Mouse (Mus musculus): Measurements from ENCODE around the gene Bcat2.

DNA sequence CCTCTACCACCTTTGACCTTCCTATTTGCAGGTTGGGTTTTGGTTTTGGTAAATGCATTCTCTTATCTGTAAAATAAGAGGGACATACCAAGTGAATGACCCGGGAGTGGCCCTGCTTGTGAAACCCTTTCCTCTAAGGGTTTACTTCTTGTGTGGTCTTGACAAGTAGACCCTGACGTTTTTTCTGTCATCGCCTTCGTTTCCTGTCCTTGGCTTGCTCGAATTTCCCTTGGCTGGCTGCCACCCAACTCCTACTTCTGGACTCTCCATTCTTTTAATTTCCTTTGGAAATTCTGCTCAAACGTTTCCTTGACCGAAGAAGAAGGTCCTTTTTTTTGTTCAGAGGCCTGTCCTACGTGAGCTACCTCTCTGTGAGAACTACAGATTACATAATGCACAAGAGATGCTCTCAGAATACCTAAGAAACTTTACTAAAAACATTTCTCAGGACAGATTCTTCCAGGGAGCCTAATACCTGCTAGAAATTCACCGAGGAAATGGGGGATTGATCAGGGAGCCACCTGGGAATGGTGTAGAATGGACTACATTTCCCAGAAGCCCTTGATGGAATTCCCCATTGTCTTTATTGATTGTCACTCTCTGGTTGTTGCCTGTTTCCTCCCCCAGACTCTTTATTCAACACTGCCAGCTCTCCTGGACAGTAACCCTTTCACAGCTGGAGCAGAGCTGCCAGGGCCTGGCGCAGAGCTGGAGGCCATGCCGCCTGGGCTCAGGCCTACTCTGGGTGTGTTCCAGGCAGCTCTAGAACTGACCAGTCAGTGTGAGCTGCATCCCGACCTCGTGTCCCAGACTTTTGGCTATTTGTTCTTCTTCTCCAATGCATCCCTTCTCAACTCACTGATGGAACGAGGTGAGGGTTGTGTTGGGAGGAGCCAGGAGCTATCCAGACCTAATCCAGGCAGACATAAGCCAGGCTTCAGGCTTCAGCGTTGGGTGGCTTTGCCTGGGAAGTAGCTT is 66.0 kb downstream of the Bcat2 start:
- TF ChIP-seq CTCF (IDR thresholded peaks at IDR 0.05; ENCODE audit: borderline replicate concordance, control insufficient read depth, extremely low read depth, insufficient read depth, low read length, poor library complexity) (no peak), POLR2A (IDR thresholded peaks at IDR 0.05; ENCODE audit: control insufficient read depth, extremely low read depth, insufficient read depth, low read length, poor library complexity) (no peak)
